Mouse (Mus musculus) thymus, adult 2 months (tissue): ENCODE measurements around the gene Lars2.

Source experiments
- CTCF ChIP-seq: fragments of 200-500 bp; IDR thresholded peaks from 2 replicates; pipeline ENCODE4 v1.5.1; 2012; ENCODE audit warnings: mild to moderate bottlenecking, control low read depth, low read length, moderate library complexity, borderline replicate concordance; ENCODE audit not compliant: control insufficient read depth, poor library complexity, insufficient read depth; ENCODE audit errors: extremely low read depth
- POLR2A ChIP-seq: fragments of 200-500 bp; IDR thresholded peaks from 2 replicates; pipeline ENCODE4 v1.6.1; 2012; ENCODE audit warnings: mild to moderate bottlenecking, low read length, control low read depth, moderate library complexity; ENCODE audit not compliant: control insufficient read depth, poor library complexity, insufficient read depth; ENCODE audit errors: extremely low read depth

DNA sequence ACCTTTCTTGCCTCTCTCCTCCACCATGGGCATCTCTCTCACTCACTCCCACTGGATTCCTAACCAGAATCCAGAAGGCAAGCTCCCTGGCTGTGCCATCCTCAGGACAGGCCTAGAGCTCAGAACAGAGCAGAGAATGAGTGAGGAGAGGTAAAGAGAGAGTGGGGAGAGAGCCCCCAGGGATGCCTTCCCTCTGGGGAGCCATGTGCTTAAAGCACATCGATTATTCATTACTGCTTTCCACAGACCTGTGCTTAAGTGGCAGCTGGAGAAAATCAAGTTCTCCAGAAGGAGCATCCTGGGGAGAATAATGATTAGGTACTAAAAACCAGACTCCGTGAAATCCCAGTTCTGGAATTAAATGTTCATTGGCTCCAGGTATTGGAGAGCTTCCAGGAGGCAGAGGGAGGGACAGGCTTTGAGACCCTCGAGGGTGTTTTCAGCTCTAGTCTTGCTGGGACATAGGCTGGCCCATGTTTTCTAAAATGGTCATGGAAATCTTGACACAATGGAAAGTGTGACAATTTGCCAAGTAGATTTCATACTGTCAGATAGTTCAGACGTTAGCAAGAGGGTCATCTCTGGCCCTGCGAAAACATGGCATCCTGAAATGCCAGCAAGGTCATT, 31.6 kb upstream of the Lars2 start:
- TF ChIP-seq CTCF (no peak), POLR2A (no peak)
